Mouse (Mus musculus) yolk sac, embryonic 10.5 days (tissue): Measurements from ENCODE around the gene Dmkn.
"Not testable (repeated sequence)": the region's sequence is repeated elsewhere in the genome, so short reads cannot be mapped to it uniquely, and the experiment has no call there.

Experiments used
- DNase-seq: peaks from one replicate; pipeline ENCODE4 v3.0.0-alpha.2; 2017; ENCODE audit warnings: low spot score

Dmkn gene

GRCm38 (mm10) chr7:30763456-30763855 lies at the start of gene Dmkn:
TSS of gene Dmkn (plus strand) at chr7:30763756.
- DNase-seq, result no peak

DNA sequence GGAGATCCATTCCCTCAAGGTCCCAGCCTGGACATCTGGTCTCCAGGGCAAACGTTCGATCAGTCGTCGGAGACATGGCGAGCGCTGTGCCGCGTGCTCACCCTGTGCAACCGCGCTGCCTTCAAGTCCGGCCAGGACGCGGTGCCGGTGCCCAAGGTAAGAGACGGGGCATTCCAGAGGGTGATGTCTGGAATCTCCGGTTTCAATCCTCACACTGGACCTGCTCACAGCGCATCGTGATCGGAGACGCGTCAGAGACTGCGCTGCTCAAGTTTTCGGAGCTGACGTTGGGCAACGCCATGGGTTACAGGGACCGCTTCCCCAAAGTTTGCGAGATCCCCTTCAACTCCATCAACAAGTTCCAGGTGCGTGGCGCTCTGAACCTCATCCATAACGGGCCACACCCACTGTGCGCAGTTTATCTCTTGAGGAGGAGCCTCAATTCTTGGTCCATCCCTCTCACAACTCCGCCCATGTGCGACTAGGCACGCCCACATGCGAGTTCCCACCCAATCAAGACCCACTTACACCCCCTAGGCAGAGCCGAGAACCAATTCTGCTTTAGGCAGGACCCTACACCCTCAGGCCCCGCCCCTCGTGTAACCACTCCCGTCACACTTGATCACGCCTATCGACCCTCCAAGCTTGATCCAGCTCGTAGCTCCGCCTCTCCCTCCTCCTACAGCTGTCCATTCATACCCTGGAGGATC lies 46.4 kb upstream of the Dmkn start:
- peak; percentile 84 for DNase-seq

GRCm38 (mm10) chr7:30717716-30718046 lies 45.9 kb upstream of the Dmkn start:
- DNase-seq, result no peak

- no peak for DNase-seq
Measured at GRCm38 (mm10) chr7:30719669-30720068, 43.9 kb upstream of the Dmkn start.

GRCm38 (mm10) chr7:30721286-30721685 lies 42.3 kb upstream of the Dmkn start:
- no peak for DNase-seq

- DNase-seq, result no peak
Measured at GRCm38 (mm10) chr7:30723274-30723953, 40.1 kb upstream of the Dmkn start.

- DNase-seq, result no peak
Measured at GRCm38 (mm10) chr7:30728214-30728613, 35.3 kb upstream of the Dmkn start.

DNA sequence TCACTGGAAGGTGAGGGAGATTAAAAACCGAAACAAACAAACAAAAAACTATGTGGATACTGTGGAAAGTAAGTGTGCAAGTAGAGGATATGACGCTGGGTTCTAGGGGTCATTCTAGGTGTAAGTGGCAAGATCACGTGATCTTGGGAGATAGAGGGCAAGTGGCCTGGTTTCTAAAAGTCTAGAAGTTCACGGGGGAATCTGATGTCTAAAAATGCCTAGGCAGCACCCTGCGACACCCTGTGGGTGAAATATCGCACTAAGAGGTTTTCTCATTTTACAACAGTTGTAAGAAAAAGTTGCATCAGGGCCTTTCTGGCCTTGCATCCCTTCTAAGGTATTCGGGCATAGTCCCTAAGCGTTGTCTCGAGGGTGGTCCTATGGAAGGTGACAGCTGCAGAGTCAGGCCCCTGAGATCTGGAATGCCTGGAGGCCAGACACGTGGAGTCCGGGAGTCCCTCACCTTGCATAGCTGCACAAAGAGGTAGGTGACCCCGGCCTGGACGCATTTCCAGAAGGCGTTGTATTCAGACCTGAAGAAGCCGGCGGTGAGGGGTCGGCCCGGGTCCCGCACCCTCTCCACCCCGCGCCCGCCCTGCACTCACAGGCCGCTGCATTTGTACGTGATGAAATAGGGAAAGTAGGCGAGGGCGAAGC lies 34.7 kb upstream of the Dmkn start:
- DNase-seq, result peak; percentile 20

- peak; percentile 95 for DNase-seq
Measured at GRCm38 (mm10) chr7:30729396-30730063, 34.0 kb upstream of the Dmkn start, which contains the start of gene Tmem147. TSS of gene Tmem147 (minus strand) at chr7:30729540.

DNA sequence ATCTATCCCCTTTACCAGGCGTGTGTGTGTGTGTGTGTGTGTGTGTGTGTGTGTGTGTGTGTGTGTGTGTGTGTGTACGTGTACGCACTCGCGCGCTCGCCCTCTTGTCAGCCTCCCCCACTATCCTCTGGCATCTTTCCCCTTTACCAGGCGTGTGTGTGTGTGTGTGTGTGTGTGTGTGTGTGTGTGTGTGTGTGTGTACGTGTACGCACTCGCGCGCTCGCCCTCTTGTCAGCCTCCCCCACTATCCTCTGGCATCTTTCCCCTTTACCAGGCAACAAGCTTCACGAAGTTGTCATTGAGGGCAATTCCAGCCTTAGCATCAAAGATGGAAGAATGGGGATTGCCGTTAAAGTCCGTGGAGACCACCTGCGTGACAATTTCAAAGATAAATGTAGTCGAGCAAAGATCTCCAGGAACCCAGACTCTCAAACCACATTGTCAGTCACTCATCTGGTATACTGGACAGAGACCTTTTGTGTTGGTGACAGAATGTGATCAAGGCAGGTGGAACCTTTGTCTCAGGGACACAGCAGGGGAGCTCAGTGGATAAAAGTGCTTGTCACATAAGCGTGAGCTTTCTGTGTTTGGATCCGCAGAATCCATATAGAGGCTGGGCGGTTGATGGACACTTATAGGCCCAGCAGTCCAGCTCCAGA lies 33.4 kb upstream of the Dmkn start:
- DNase-seq, result not testable (repeated sequence)

DNA sequence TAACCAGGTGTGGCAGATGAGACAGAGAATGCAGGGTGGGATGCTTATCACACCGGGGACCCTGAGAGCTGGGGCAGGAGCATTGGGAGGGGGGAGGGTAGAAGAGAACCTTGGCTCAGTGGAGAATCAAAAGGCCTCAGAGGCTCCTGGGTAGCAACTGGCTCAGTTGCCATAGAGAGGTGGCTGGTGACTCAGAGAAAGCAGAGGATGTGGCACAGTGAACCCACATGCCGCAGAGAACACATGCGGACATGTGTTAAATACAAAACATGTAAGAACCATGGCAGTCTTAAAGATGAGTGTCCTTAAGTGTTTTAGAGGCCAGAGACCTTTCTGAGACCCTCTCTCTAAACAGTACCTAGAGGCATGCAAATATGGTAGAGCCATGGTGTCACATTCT lies 27.3 kb upstream of the Dmkn start:
- no peak for DNase-seq

DNA sequence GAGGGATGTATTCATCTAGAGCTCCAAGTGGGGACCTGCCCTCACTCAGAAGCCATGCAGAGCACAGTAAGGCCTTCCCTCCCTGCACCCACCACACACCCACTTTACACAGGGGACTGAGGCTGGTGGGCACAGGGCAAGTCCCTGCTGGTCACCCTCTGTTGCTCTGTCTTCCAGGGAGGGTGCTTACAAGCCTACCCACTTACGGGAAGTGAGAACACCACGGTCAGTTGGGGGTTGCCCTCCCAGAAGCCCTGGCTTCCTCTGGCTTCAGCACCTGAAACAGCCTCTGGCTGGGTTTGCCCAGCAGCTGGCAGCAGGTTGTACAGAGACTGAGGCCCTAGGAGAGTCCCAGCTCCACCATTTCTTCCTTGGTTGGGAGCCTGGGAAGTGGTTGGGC lies 21.0 kb upstream of the Dmkn start:
- DNase-seq, result not testable (repeated sequence)

DNA sequence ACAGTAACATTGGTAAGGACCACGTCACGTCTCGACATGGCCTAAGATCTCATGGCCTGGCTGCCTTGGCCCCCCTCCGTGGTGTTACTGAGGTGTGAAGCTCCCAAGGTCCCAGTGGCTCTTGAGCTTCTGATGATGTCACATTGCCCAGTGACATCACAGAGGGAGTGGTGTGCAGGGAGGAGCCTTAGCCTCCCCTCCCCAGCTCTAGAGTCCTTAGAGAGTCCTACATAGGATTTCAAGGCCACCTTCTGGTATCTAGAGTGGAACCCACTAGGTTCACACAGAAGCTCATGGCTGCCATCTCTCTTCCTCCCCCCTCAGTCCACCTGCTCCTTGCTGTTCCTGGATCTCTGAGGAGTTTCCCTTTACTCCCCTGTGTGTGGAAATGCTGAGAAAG lies 19.9 kb upstream of the Dmkn start, which contains the start of gene Gapdhs:
Gene Gapdhs, minus strand, starts transcription at position 65 of the 400 bp plus-strand sequence.
- not testable (repeated sequence) for DNase-seq

DNA sequence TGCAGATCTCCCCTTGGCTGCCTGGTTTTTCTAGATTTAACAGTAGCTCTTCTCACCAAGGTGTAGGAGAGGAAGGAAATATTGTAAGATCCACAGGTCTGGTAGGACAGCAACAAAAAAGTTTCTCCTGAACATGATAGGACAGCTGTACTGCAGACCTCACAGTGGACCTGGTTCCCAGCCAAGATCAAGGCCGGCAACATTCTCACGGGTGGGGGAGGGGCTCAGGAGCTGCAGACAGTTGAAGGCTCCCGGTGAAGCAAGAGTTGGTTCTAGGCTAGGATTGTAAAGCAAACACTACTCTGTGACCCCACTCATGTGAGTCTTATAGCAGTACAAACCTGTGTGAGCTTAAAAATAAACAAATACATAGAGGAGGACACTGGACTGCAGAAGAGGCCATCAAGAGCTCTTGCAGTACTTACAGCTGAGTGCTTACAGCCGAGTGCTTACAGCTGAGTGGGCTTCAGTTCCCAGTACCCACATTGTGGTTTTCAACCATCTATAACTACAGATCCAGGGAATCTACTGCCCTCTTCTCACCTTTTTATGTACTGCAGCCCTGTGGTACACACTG lies 19.4 kb upstream of the Dmkn start:
- peak; percentile 25 for DNase-seq

GRCm38 (mm10) chr7:30747525-30748204 lies 15.9 kb upstream of the Dmkn start:
- no peak for DNase-seq

DNA sequence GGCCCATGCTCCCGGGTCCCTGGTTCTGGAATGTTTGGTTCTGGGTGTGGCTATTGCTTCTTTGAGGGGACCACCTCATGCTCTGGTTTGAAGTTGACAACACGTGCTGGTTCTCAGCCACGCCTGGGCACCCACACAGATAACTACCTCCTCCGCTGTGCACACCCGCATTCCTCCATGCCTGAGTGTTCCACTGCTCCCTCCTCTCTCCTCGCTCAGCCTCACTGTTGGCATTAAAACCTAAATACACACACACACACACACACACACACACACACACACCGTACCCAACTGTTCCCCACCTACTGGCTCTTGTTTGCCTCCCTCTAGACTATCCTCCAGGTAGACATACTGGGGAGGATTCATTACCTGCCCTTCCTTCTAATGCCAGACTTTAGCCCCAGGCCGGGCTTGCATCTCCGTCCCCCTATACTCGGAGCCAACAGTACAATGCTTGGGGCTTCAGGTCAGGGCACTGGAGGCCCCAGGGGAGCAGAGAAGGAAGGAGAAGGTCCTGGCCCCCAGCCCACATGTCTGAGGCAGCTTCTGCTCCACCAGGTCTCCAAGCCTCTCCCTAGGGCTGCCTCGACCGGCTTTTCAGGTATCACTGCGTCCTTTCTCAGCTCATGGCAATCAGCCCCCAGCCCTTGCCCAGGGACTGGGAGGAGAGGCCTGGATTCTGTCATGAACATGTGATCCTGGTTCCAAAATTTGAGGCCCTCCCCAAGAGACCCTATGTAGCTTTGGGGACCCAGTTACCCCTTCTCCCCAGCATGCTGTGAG lies 13.5 kb upstream of the Dmkn start:
- no peak for DNase-seq

DNA sequence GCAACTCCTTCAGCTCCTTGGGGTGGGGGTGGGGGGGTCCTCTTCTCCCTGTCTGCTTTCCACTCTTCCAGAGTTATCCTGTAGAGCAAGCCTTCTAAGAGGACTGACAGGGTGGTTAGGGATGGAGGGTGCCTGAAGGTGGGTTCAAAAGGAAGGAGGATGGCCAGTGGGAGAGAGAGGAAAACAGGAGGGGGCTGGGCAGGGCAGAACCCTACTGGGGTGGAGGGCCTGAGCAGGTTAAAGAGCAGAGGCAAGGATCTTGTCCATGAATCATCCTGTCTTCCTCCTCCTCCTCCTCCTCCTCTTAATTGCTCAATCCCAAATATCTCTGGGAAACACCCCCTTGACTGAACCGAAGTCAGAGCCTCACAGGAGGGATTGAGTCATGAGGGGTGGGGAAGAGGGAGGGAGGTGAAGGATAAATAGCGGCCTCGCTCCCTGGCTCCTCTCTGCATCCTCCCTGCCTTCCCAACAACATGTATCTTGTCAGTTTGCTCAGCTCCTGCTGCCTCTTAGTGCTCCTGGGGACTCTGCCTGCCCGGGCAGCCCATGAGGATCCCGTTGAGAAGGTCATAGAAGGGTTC lies 12.4 kb upstream of the Dmkn start, which contains the start of gene Sbsn:
Gene Sbsn, plus strand, starts transcription at position 386 of the 584 bp plus-strand sequence.
- DNase-seq, result no peak

DNA sequence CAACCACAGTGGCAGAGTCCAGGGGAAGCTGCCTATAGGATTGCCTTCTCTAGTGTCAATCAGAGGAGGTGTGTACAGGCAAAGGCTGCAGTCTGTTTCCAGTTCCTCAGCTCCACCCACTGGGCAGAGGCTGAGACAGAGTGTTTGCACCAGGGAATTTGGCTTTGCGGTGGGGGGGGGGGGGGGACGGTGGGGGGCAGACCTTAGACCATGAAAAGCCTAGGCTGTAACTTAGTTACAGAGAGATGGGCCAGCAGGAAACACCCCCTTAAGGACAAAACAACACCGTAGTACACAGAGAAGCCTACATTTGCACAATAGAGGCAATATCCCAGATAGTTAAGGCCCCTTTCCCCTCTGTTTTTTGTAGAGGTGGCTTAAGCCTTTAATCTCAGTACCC lies 6.6 kb upstream of the Dmkn start:
- DNase-seq, result no peak

GRCm38 (mm10) chr7:30758853-30759252 lies 4.7 kb upstream of the Dmkn start:
- DNase-seq, result no peak
